In the genomic region with DNA sequence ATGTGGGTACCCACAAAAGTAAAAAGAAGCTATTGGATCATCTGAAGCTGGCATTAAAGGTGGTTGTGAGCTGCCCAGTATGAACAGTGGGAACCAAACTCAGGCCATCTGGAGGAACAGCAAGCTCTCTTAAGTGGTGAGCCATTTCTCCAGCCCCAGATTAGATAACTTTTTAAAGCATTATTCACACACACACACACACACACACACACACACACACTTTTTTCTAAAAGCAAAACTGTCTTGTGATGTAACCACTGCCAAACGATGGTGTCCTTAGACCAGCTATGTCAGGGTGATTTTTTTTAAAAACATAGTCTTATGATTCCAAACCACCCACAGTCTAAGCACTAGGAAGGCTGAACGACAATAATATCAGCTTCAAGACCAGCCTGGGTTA, we compare ENCODE assay signal across 14 mouse cellular contexts.
"Had no signal": no experiment of that assay in that cellular context is flagged by ENCODE, and none has a peak within 500 bp of the region (broad histone marks: within the 10 kb centered on the region; RNA-seq: fewer than 3 reads in every experiment).

No protein-coding gene starts in this region.

- ATAC-seq: midbrain, embryonic 15.5 days had no signal

- H3K9ac ChIP-seq: kidney, embryonic 15.5 days; limb, embryonic 15.5 days; lung, embryonic 14.5 days; midbrain, embryonic 15.5 days; neural tube, embryonic 13.5 days; stomach, embryonic 15.5 days had no signal

- DNase-seq: kidney, adult 2 months; kidney, postnatal 14 days; lung, embryonic 14.5 days; lung, postnatal 10 days; lung, postnatal 4 days; right cerebral cortex, postnatal 14 days; thymus, adult 2 months had no signal

- H3K36me3 ChIP-seq: kidney, embryonic 15.5 days; limb, embryonic 15.5 days; midbrain, embryonic 10.5 days; midbrain, embryonic 15.5 days; neural tube, embryonic 13.5 days; stomach, embryonic 15.5 days had no signal

- H3K27ac ChIP-seq: kidney, embryonic 15.5 days; left cerebral cortex, adult 2 months; limb, embryonic 15.5 days; midbrain, embryonic 10.5 days; midbrain, embryonic 15.5 days; neural tube, embryonic 13.5 days; stomach, embryonic 15.5 days had no signal

- H3K4me2 ChIP-seq: kidney, embryonic 15.5 days; limb, embryonic 15.5 days; lung, embryonic 14.5 days; midbrain, embryonic 15.5 days; neural tube, embryonic 13.5 days; stomach, embryonic 15.5 days had no signal

- H3K9me3 ChIP-seq: kidney, embryonic 15.5 days; limb, embryonic 15.5 days; midbrain, embryonic 10.5 days; midbrain, embryonic 15.5 days; neural tube, embryonic 13.5 days; stomach, embryonic 15.5 days had no signal

- H3K4me3 ChIP-seq: kidney, embryonic 15.5 days; left cerebral cortex, adult 2 months; limb, embryonic 15.5 days; midbrain, embryonic 10.5 days; midbrain, embryonic 15.5 days; neural tube, embryonic 13.5 days; stomach, embryonic 15.5 days had no signal
